Mouse (Mus musculus) CH12.LX (cell line): ENCODE measurements at regions not wholly inside any gene's neighbourhood (a gene's known extent, or its start where the extent isn't known, plus 50 kb on each side); places are given as distances from the start of the nearest gene placed in this dataset.

ENCODE experiments used
- DNase-seq: peaks from one replicate; pipeline ENCODE4 v3.0.0-alpha.2; 2013; ENCODE audit errors: extremely low read depth
- H3K27ac ChIP-seq: 2 replicates; pipeline ENCODE4 v1.5.1; 2012; ENCODE audit warnings: low read depth, mild to moderate bottlenecking, control low read depth, moderate library complexity; ENCODE audit not compliant: insufficient read depth
- H3K27me3 ChIP-seq: replicated peaks from 2 replicates; pipeline ENCODE3; 2012; ENCODE audit warnings: inconsistent platforms
- H3K36me3 ChIP-seq, 2 experiments: replicated peaks in 1 of 2; 2 replicates each; pipeline versions ENCODE3 to v1.6.1; 2012; ENCODE audit warnings: inconsistent platforms in 1 of 2, low read length in 1 of 2, mild to moderate bottlenecking in 1 of 2, mixed read lengths in 1 of 2, moderate library complexity in 1 of 2; ENCODE audit not compliant: control insufficient read depth in 1 of 2, insufficient read depth in 1 of 2
- H3K4me1 ChIP-seq, 2 experiments: 2 replicates each; pipeline ENCODE4 v1.6.1; 2012; ENCODE audit warnings: inconsistent platforms in 1 of 2, moderate library complexity in 1 of 2; ENCODE audit not compliant: insufficient read depth in 2 of 2, control insufficient read depth in 1 of 2
- H3K4me2 ChIP-seq: 2 replicates; pipeline ENCODE4 v1.6.1; 2012; ENCODE audit warnings: low read depth, mild to moderate bottlenecking, control low read depth; ENCODE audit not compliant: poor library complexity, insufficient read depth, severe bottlenecking
- H3K4me3 ChIP-seq, 3 experiments: fragments of 150-350 bp in 1 of 3; sonication (generic) in 1 of 3; replicated peaks in 1 of 3; 2 replicates each; pipeline versions ENCODE3 to v1.5.1; 2011 to 2012; ENCODE audit warnings: low read depth in 2 of 3, low read length in 2 of 3, mild to moderate bottlenecking in 2 of 3, moderate library complexity in 2 of 3, control low read depth in 1 of 3, improper control_type of control experiment in 1 of 3, inconsistent platforms in 1 of 3, mixed read lengths in 1 of 3; ENCODE audit not compliant: poor library complexity in 1 of 3
- H3K79me2 ChIP-seq: replicated peaks from 2 replicates; pipeline ENCODE4 v1.6.1; 2012; ENCODE audit warnings: mild to moderate bottlenecking, moderate library complexity; ENCODE audit not compliant: control insufficient read depth, poor library complexity, insufficient read depth, severe bottlenecking; ENCODE audit errors: extremely low read depth
- H3K9ac ChIP-seq: 2 replicates; pipeline ENCODE4 v1.6.1; 2012; ENCODE audit warnings: low read depth, mild to moderate bottlenecking, control low read depth, moderate library complexity; ENCODE audit not compliant: insufficient read depth
- H3K9me3 ChIP-seq: replicated peaks from 2 replicates; pipeline ENCODE3; 2012; ENCODE audit warnings: low read length, inconsistent platforms, mixed read lengths
- BHLHE40 ChIP-seq: IDR thresholded peaks from 2 replicates; pipeline ENCODE4 v1.6.1; 2011; ENCODE audit warnings: mild to moderate bottlenecking, low read depth, low read length, improper control_type of control experiment
- CHD1 ChIP-seq: IDR thresholded peaks from 2 replicates; pipeline ENCODE4 v1.6.1; 2012; ENCODE audit warnings: low read depth, low read length, improper control_type of control experiment, inconsistent platforms
- CHD2 ChIP-seq: IDR thresholded peaks from 2 replicates; pipeline ENCODE4 v1.6.1; 2011; ENCODE audit warnings: low read length, improper control_type of control experiment
- ELF1 ChIP-seq: IDR thresholded peaks from 2 replicates; pipeline ENCODE4 v1.6.1; 2014; ENCODE audit warnings: low read depth, mild to moderate bottlenecking, inconsistent platforms, low read length, improper control_type of control experiment
- EP300 ChIP-seq: IDR thresholded peaks from 2 replicates; pipeline ENCODE4 v1.6.1; 2011; ENCODE audit warnings: low read length, improper control_type of control experiment
- ETS1 ChIP-seq: conservative IDR thresholded peaks from 2 replicates; pipeline ENCODE4 v1.6.1; 2012; ENCODE audit warnings: low read depth, mild to moderate bottlenecking, inconsistent platforms, low read length, improper control_type of control experiment, moderate library complexity
- GABPA ChIP-seq: IDR thresholded peaks from 2 replicates; pipeline ENCODE4 v1.6.1; 2012; ENCODE audit warnings: low read depth, low read length, improper control_type of control experiment, inconsistent platforms; ENCODE audit not compliant: insufficient replicate concordance
- HCFC1 ChIP-seq: IDR thresholded peaks from 2 replicates; pipeline ENCODE4 v1.6.1; 2012; ENCODE audit warnings: low read depth, mild to moderate bottlenecking, inconsistent platforms, low read length, improper control_type of control experiment
- JUN ChIP-seq: IDR thresholded peaks from 2 replicates; pipeline ENCODE4 v1.6.1; 2011; ENCODE audit warnings: low read depth, mild to moderate bottlenecking, low read length, improper control_type of control experiment, moderate library complexity; ENCODE audit not compliant: insufficient read depth
- JUND ChIP-seq: conservative IDR thresholded peaks from 2 replicates; pipeline ENCODE4 v1.6.1; 2011; ENCODE audit warnings: low read depth, low read length, improper control_type of control experiment
- KAT2A ChIP-seq: IDR thresholded peaks from 2 replicates; pipeline ENCODE4 v1.6.1; 2012; ENCODE audit warnings: low read length, improper control_type of control experiment, inconsistent platforms; ENCODE audit not compliant: insufficient replicate concordance
- MAX ChIP-seq: IDR thresholded peaks from 2 replicates; pipeline ENCODE4 v1.6.1; 2011; ENCODE audit warnings: low read length, improper control_type of control experiment
- MAZ ChIP-seq: IDR thresholded peaks from 2 replicates; pipeline ENCODE4 v1.6.1; 2012; ENCODE audit warnings: low read depth, mild to moderate bottlenecking, inconsistent platforms, low read length, improper control_type of control experiment, moderate library complexity
- MEF2A ChIP-seq: IDR thresholded peaks from 2 replicates; pipeline ENCODE4 v1.6.1; 2014; ENCODE audit warnings: low read depth, mild to moderate bottlenecking, inconsistent platforms, low read length, improper control_type of control experiment, borderline replicate concordance
- MXI1 ChIP-seq: IDR thresholded peaks from 2 replicates; pipeline ENCODE4 v1.6.1; 2011; ENCODE audit warnings: mild to moderate bottlenecking, low read depth, low read length, improper control_type of control experiment
- MYC ChIP-seq: IDR thresholded peaks from 2 replicates; pipeline ENCODE4 v1.6.1; 2011; ENCODE audit warnings: low read depth, mild to moderate bottlenecking, improper control_type of control experiment, low read length
- NELFE ChIP-seq: IDR thresholded peaks from 2 replicates; pipeline ENCODE4 v1.6.1; 2011; ENCODE audit warnings: low read depth, low read length, improper control_type of control experiment
- NRF1 ChIP-seq: IDR thresholded peaks from 2 replicates; pipeline ENCODE4 v1.6.1; 2014; ENCODE audit warnings: low read depth, mild to moderate bottlenecking, inconsistent platforms, low read length, improper control_type of control experiment, moderate library complexity
- PAX5 ChIP-seq: IDR thresholded peaks from 2 replicates; pipeline ENCODE4 v1.6.1; 2012; ENCODE audit warnings: low read length, inconsistent platforms, mixed read lengths
- RAD21 ChIP-seq: IDR thresholded peaks from 2 replicates; pipeline ENCODE4 v1.6.1; 2011; ENCODE audit warnings: low read depth, mild to moderate bottlenecking, low read length, improper control_type of control experiment, moderate library complexity
- SIN3A ChIP-seq: IDR thresholded peaks from 2 replicates; pipeline ENCODE4 v1.6.1; 2012; ENCODE audit warnings: low read length, improper control_type of control experiment, inconsistent platforms
- SMC3 ChIP-seq: IDR thresholded peaks from 2 replicates; pipeline ENCODE4 v1.6.1; 2011; ENCODE audit warnings: low read depth, low read length, improper control_type of control experiment
- TBP ChIP-seq: conservative IDR thresholded peaks from 2 replicates; pipeline ENCODE4 v1.6.1; 2011; ENCODE audit warnings: low read depth, low read length, improper control_type of control experiment
- TCF12 ChIP-seq: IDR thresholded peaks from 2 replicates; pipeline ENCODE4 v1.6.1; 2014; ENCODE audit warnings: low read depth, mild to moderate bottlenecking, inconsistent platforms, low read length, improper control_type of control experiment
- UBTF ChIP-seq: IDR thresholded peaks from 2 replicates; pipeline ENCODE4 v1.6.1; 2012; ENCODE audit warnings: low read depth, mild to moderate bottlenecking, inconsistent platforms, low read length, improper control_type of control experiment, moderate library complexity
- USF1 ChIP-seq: IDR thresholded peaks from 2 replicates; pipeline ENCODE4 v1.6.1; 2014; ENCODE audit warnings: low read depth, mild to moderate bottlenecking, inconsistent platforms, low read length, improper control_type of control experiment
- ZC3H11A ChIP-seq: IDR thresholded peaks from 2 replicates; pipeline ENCODE4 v1.6.1; 2012; ENCODE audit warnings: low read depth, mild to moderate bottlenecking, inconsistent platforms, low read length, improper control_type of control experiment
- ZKSCAN1 ChIP-seq: IDR thresholded peaks from 2 replicates; pipeline ENCODE4 v1.6.1; 2012; ENCODE audit warnings: low read depth, inconsistent platforms, low read length, improper control_type of control experiment, borderline replicate concordance
- ZMIZ1 ChIP-seq: IDR thresholded peaks from 2 replicates; pipeline ENCODE4 v1.6.1; 2012; ENCODE audit warnings: low read depth, mild to moderate bottlenecking, inconsistent platforms, low read length, improper control_type of control experiment
- dilution Hi-C: fragments of 300-500 bp; cut with MboI; formaldehyde crosslinking; loops from 2 replicates; pipeline ENCODE4 v1.14.3; 2020; ENCODE audit warnings: low sequenced_read_pairs; ENCODE audit not compliant: extremely low pct_unique_long_range_greater_than_20kb, extremely low pct_ligation_motif_present
- in situ Hi-C: fragments of 300-500 bp; cut with MboI; formaldehyde crosslinking; loops from 3 replicates; pipeline ENCODE4 v1.14.3; 2019; ENCODE audit warnings: low sequenced_read_pairs, low pct_ligation_motif_present, low pct_unique_long_range_greater_than_20kb, mixed read lengths

GRCm38 (mm10) chr5:129380861-129381260 lies 120.2 kb upstream of the Sfswap start:
- Histone ChIP-seq H3K27ac (no peak overlapping the region), H3K79me2 (no peaks in the 10 kb centered on the region), H3K4me2 (no peak overlapping the region), H3K27me3 (peaks cover 7% of the 10 kb centered on the region), H3K9me3 (peaks cover 14% of the 10 kb centered on the region), H3K9ac (no peak overlapping the region), H3K4me3 (no peak overlapping the region), H3K4me1 (no peaks in the 10 kb centered on the region), H3K36me3 (no peaks in the 10 kb centered on the region)
- in situ Hi-C loops (no loop called here), dilution Hi-C loops (no loop called here)
- DNase-seq = no peak
- TF ChIP-seq SIN3A = no peak
- TF ChIP-seq EP300 = no peak
- no peak for TF ChIP-seq PAX5
- TF ChIP-seq MAZ = no peak
- TF ChIP-seq SMC3 = no peak
- TF ChIP-seq MXI1 = no peak
- no peak for TF ChIP-seq TCF12
- TF ChIP-seq MYC = no peak
- TF ChIP-seq ZC3H11A = no peak
- no peak for TF ChIP-seq ZMIZ1
- no peak for TF ChIP-seq UBTF
- TF ChIP-seq MAX = no peak
- no peak for TF ChIP-seq RAD21
- no peak for TF ChIP-seq ELF1
- no peak for TF ChIP-seq HCFC1

DNA sequence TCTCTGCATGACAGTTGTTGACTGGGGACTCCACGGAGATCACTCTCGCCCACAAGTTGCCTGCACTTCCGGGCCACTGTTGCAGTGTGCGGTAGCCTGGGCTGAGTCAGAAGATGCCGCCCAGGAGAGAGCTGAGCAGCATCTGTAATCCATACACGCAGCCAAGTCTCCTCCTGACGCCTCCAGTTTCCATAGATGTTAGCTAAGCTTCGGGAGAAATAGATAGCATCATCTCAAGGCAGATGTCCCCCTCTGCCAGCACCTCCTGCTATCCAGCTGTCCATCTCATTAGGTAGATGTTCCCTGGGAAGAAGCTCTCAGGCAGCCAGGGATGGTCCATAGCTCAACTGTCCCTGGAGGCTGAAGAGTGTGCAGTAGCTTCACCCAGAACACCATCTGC lies 116.0 kb upstream of the Sfswap start:
- in situ Hi-C loops = loop anchor here (5.0 kb wide), 1 partner anchor 202 kb away; no protein-coding TSS in a partner anchor
- Histone ChIP-seq H3K4me1 (no peaks in the 10 kb centered on the region), H3K4me3 (no peak overlapping the region), H3K36me3 (no peaks in the 10 kb centered on the region), H3K27me3 (peaks cover 21% of the 10 kb centered on the region), H3K4me2 (no peak overlapping the region), H3K9ac (no peak overlapping the region), H3K27ac (no peak overlapping the region)
- no peak for DNase-seq
- no peak for TF ChIP-seq CHD1
- TF ChIP-seq USF1 = no peak
- no peak for TF ChIP-seq JUN
- TF ChIP-seq NRF1 = no peak
- no peak for TF ChIP-seq TCF12
- TF ChIP-seq JUND = no peak
- TF ChIP-seq TBP = no peak
- TF ChIP-seq CHD2 = no peak
- TF ChIP-seq NELFE = no peak
- TF ChIP-seq ETS1 = no peak
- TF ChIP-seq GABPA = no peak
- TF ChIP-seq ZMIZ1 = no peak
- TF ChIP-seq MEF2A = no peak
- no peak for TF ChIP-seq ZKSCAN1
- TF ChIP-seq HCFC1 = no peak
- no peak for TF ChIP-seq KAT2A
- no peak for TF ChIP-seq SIN3A
- TF ChIP-seq EP300 = no peak
- no peak for TF ChIP-seq MAZ
- TF ChIP-seq BHLHE40 = no peak
- TF ChIP-seq, all 38 proteins: peak for 0
- dilution Hi-C loops = no loop called here
- peaks cover 9% of the 10 kb centered on the region for H3K9me3 ChIP-seq
- no peaks in the 10 kb centered on the region for H3K79me2 ChIP-seq
